Mouse (Mus musculus) C2C12 (cell line): ENCODE data around the gene Hvcn1.

Experiments used
- CEBPB ChIP-seq: IDR thresholded peaks from one replicate; pipeline ENCODE4 v1.6.1; 2011; ENCODE audit warnings: low read depth, mild to moderate bottlenecking, control low read depth, moderate library complexity
- CTCF ChIP-seq: IDR thresholded peaks from one replicate; pipeline ENCODE4 v1.5.1; 2011; ENCODE audit not compliant: control insufficient read depth, insufficient read depth, insufficient read length

DNA sequence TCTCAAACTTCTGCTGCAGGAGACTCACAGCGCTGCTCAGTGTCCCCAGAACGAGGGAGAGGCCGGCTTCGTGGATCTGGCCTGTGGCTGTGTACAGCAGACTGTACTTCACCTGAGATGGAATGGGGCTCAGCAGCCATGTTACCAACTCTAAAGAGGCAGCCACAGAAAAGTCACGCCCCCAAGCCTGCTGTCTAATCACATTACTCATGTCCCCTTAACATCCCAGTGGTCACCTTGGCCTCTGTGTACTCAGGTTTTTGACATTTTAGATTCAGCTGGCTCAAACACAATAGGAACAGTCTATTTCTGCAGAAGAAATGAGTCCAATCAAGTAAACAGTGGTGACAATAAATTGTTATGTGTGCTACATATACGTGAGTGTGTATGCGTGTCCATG is 41.3 kb downstream of the Hvcn1 start:
- TF ChIP-seq CTCF (no peak), CEBPB (no peak)
